Mouse (Mus musculus): ENCODE results near the gene Lrig3. TPM values are rescaled to one million over a fixed set of nuclear protein-coding genes. Genes with fewer than 3 reads are reported as not detected.

Lrig3 gene
- polyA plus RNA-seq, 1 experiment: 1.3 TPM

DNA sequence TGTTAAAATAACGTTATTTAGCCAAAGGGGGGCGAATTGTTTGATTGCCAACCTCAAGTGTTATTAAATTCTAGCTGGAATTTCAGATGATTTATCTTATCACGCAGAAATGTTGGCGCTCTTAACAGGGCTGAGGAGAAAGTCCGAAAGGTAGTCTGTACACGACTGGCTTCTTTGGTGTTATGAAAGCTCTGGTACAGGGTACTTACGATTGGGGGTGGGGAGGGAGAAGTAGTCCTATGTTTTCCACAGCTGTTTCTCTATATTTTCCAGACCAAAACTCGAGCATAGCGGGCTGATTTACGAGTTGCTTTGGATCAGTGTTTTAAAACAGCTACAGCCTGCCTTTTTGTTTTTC, 3.1 kb downstream of the Lrig3 start:
- Histone ChIP-seq H3K4me1 (ENCODE audit: control insufficient read depth, insufficient read depth, low read length) (no peaks in the 10 kb centered on the region), H3K27ac (ENCODE audit: control insufficient read depth, insufficient read depth, low read depth, low read length, poor library complexity) (no peak overlapping the region), H3K4me3 (replicated peaks; ENCODE audit: control insufficient read depth, low read depth, low read length) (no peak overlapping the region)
- no peak for TF ChIP-seq POLR2A (IDR thresholded peaks at IDR 0.05; ENCODE audit: borderline replicate concordance, control insufficient read depth, low read depth, low read length)
- TF ChIP-seq CTCF (IDR thresholded peaks at IDR 0.05; ENCODE audit: control insufficient read depth, insufficient read depth, low read length): no peak
- 65% methylated on average over 10 of the region's 10 CpGs for WGBS

- Histone ChIP-seq H3K4me1 (ENCODE audit: control insufficient read depth, insufficient read depth, low read length) (no peaks in the 10 kb centered on the region), H3K4me3 (replicated peaks; ENCODE audit: control insufficient read depth, low read depth, low read length) (no peak overlapping the region), H3K27ac (ENCODE audit: control insufficient read depth, insufficient read depth, low read depth, low read length, poor library complexity) (no peak overlapping the region)
- WGBS: 82% methylated on average over 2 of the region's 2 CpGs
- TF ChIP-seq POLR2A (IDR thresholded peaks at IDR 0.05; ENCODE audit: borderline replicate concordance, control insufficient read depth, low read depth, low read length) (no peak), CTCF (IDR thresholded peaks at IDR 0.05; ENCODE audit: control insufficient read depth, insufficient read depth, low read length) (no peak)
These were observed 4.1 kb downstream of the Lrig3 start for GRCm38 (mm10) chr10:125970031-125970430.

DNA sequence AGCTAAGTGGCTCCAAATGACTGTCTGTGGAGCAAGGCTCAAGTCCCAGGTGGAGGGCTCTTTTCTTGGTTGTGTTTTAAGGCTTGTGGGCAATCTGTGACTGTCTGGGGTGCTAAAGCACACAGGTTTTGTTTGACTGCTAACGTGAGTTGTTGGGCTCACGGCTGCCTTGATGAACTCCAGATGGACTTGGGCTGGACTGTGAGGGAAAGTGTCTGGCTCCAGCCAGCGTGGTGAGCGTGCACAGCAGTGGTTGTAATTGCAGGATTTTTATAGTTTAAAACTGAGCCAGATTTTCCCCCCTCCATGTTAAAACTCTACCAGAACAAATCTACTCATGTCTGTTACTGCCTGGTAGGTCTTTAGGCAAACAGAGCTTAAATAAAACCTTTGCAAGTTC, 4.5 kb downstream of the Lrig3 start:
- H3K4me1 ChIP-seq (ENCODE audit: control insufficient read depth, insufficient read depth, low read length): no peaks in the 10 kb centered on the region
- WGBS: 72% methylated on average over 4 of the region's 4 CpGs
- no peak overlapping the region for H3K4me3 ChIP-seq (replicated peaks; ENCODE audit: control insufficient read depth, low read depth, low read length)
- TF ChIP-seq POLR2A (IDR thresholded peaks at IDR 0.05; ENCODE audit: borderline replicate concordance, control insufficient read depth, low read depth, low read length) (no peak), CTCF (IDR thresholded peaks at IDR 0.05; ENCODE audit: control insufficient read depth, insufficient read depth, low read length) (no peak)
- no peak overlapping the region for H3K27ac ChIP-seq (ENCODE audit: control insufficient read depth, insufficient read depth, low read depth, low read length, poor library complexity)

- Histone ChIP-seq H3K4me1 (ENCODE audit: control insufficient read depth, insufficient read depth, low read length) (no peaks in the 10 kb centered on the region), H3K27ac (ENCODE audit: control insufficient read depth, insufficient read depth, low read depth, low read length, poor library complexity) (no peak overlapping the region), H3K4me3 (replicated peaks; ENCODE audit: control insufficient read depth, low read depth, low read length) (no peak overlapping the region)
- 71% methylated on average over 7 of the region's 7 CpGs for WGBS
- no peak for TF ChIP-seq CTCF (IDR thresholded peaks at IDR 0.05; ENCODE audit: control insufficient read depth, insufficient read depth, low read length)
- TF ChIP-seq POLR2A (IDR thresholded peaks at IDR 0.05; ENCODE audit: borderline replicate concordance, control insufficient read depth, low read depth, low read length): no peak
These were observed 7.8 kb downstream of the Lrig3 start for GRCm38 (mm10) chr10:125973726-125974125.

DNA sequence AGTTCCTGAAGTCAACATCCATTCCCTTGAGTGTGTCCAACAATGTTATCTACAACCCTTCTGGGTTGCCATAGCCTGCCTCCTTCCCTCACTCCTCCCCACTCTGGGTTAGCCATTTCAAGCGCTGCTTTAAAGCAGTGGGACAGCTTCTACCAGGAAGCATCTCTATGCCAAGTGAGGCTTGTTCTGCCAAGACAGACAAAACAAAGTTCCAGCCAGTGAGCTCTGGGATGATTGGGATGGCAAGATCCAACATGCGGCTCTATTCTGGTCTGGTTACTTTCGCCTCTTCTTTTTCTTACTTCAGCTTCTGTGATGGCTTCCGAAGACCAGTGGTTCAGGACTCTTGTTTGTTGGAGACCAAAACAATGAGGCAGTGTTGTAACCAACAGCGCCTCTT, 16.0 kb downstream of the Lrig3 start:
- no peak overlapping the region for H3K4me3 ChIP-seq (replicated peaks; ENCODE audit: control insufficient read depth, low read depth, low read length)
- H3K27ac ChIP-seq (ENCODE audit: control insufficient read depth, insufficient read depth, low read depth, low read length, poor library complexity): no peak overlapping the region
- no peak for TF ChIP-seq POLR2A (IDR thresholded peaks at IDR 0.05; ENCODE audit: borderline replicate concordance, control insufficient read depth, low read depth, low read length)
- TF ChIP-seq CTCF (IDR thresholded peaks at IDR 0.05; ENCODE audit: control insufficient read depth, insufficient read depth, low read length): no peak
- WGBS: 84% methylated on average over 5 of the region's 5 CpGs
- H3K4me1 ChIP-seq (ENCODE audit: control insufficient read depth, insufficient read depth, low read length): no peaks in the 10 kb centered on the region

GRCm38 (mm10) chr10:125984473-125985035, 18.6 kb downstream of the Lrig3 start:
- no peak for TF ChIP-seq POLR2A (IDR thresholded peaks at IDR 0.05; ENCODE audit: borderline replicate concordance, control insufficient read depth, low read depth, low read length)
- no peak for TF ChIP-seq CTCF (IDR thresholded peaks at IDR 0.05; ENCODE audit: control insufficient read depth, insufficient read depth, low read length)
- no peaks in the 10 kb centered on the region for H3K4me1 ChIP-seq (ENCODE audit: control insufficient read depth, insufficient read depth, low read length)
- no peak overlapping the region for H3K4me3 ChIP-seq (replicated peaks; ENCODE audit: control insufficient read depth, low read depth, low read length)
- H3K27ac ChIP-seq (ENCODE audit: control insufficient read depth, insufficient read depth, low read depth, low read length, poor library complexity): no peak overlapping the region
- WGBS: 83% methylated on average over 9 of the region's 9 CpGs

- no peak for TF ChIP-seq CTCF (IDR thresholded peaks at IDR 0.05; ENCODE audit: control insufficient read depth, insufficient read depth, low read length)
- no peak for TF ChIP-seq POLR2A (IDR thresholded peaks at IDR 0.05; ENCODE audit: borderline replicate concordance, control insufficient read depth, low read depth, low read length)
- Histone ChIP-seq H3K4me3 (replicated peaks; ENCODE audit: control insufficient read depth, low read depth, low read length) (no peak overlapping the region), H3K4me1 (ENCODE audit: control insufficient read depth, insufficient read depth, low read length) (no peaks in the 10 kb centered on the region), H3K27ac (ENCODE audit: control insufficient read depth, insufficient read depth, low read depth, low read length, poor library complexity) (no peak overlapping the region)
- WGBS: 86% methylated on average over 1 of the region's 1 CpGs
These were observed 19.8 kb downstream of the Lrig3 start for GRCm38 (mm10) chr10:125985795-125986194.

DNA sequence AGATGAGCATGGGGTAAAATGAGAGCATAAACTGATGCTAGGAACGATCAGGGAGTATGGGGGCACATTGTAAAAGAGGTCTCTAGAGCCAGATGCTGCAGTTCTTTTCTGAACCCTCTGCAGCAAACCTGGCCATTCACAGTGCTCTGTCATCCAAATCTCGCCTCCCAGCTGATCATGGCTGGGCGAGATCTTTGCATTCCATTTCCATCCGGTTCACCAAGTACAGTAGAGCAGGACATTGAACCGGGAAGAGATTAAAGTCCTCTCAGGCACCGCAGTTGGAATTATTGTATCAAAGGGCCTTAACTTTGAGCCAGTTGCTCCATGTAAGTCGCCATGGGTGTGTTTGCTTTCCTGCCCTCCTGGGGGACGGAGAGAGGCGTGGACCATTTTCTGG, 20.5 kb downstream of the Lrig3 start:
- no peak overlapping the region for H3K4me3 ChIP-seq (replicated peaks; ENCODE audit: control insufficient read depth, low read depth, low read length)
- WGBS: 84% methylated on average over 9 of the region's 9 CpGs
- H3K4me1 ChIP-seq (ENCODE audit: control insufficient read depth, insufficient read depth, low read length): no peaks in the 10 kb centered on the region
- no peak for TF ChIP-seq CTCF (IDR thresholded peaks at IDR 0.05; ENCODE audit: control insufficient read depth, insufficient read depth, low read length)
- no peak for TF ChIP-seq POLR2A (IDR thresholded peaks at IDR 0.05; ENCODE audit: borderline replicate concordance, control insufficient read depth, low read depth, low read length)
- no peak overlapping the region for H3K27ac ChIP-seq (ENCODE audit: control insufficient read depth, insufficient read depth, low read depth, low read length, poor library complexity)

DNA sequence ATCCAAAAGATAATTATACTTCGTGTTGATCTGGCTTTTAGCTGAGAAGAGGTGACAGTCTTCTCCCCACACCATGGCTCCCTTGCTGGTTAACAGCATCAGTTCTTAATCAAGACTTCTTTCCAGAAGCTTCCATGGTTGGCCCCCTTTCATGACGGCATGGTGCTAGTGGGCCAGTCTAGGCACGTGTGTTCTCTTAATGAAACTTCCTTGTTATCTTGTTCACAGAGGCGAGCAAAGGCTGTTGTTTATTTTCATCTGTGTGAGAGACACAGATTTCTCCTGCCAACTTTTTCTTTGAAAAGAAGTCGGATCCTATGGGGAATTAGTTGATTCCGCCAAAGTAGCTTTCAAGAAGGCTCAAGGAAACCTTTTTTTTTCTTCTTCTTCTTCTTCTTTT, 21.3 kb downstream of the Lrig3 start:
- H3K4me3 ChIP-seq (replicated peaks; ENCODE audit: control insufficient read depth, low read depth, low read length): no peak overlapping the region
- no peaks in the 10 kb centered on the region for H3K4me1 ChIP-seq (ENCODE audit: control insufficient read depth, insufficient read depth, low read length)
- no peak for TF ChIP-seq CTCF (IDR thresholded peaks at IDR 0.05; ENCODE audit: control insufficient read depth, insufficient read depth, low read length)
- no peak overlapping the region for H3K27ac ChIP-seq (ENCODE audit: control insufficient read depth, insufficient read depth, low read depth, low read length, poor library complexity)
- WGBS: 77% methylated on average over 6 of the region's 6 CpGs
